Mouse (Mus musculus) ovary, postnatal 36 days (tissue): ENCODE measurements around the gene Ptger3.

Experiments used
- DNase-seq: peaks from one replicate; pipeline ENCODE4 v3.0.0; 2022; ENCODE audit warnings: low spot score, mixed read lengths

The Ptger3 gene

GRCm38 (mm10) chr3:157582626-157583405, 16.1 kb downstream of the Ptger3 start:
- no peak for DNase-seq

- DNase-seq: no peak
Measured at GRCm38 (mm10) chr3:157597837-157598379, 31.2 kb downstream of the Ptger3 start.

DNA sequence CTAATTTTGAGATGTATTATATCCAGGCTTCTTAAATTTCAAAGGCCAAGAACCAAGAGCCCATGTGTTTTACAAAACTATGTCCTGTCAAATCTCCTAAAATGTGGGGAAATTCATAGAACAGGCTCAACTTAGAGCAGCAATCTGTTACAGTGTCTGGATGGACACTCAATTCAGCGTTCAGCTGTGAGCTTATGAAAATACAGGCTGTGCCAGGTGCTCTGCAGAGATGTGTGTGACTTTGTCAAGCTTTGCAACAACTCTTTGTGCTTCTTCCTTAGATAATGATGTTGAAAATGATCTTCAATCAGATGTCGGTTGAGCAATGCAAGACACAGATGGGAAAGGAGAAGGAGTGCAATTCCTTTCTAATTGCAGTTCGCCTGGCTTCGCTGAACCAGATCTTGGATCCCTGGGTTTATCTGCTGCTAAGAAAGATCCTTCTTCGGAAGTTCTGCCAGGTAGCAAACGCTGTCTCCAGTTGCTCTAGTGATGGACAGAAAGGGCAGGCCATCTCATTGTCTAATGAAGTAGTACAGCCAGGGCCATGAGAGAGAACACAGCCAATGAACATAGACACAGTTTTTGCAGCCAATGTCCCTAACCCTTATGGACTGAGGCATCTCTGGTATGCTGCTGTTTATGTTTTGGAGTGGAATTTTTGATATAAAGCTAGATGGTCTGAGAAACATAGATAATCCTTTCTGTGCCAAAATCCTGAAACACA, 38.2 kb downstream of the Ptger3 start:
- DNase-seq: no peak

- DNase-seq: no peak
Measured at GRCm38 (mm10) chr3:157605411-157605740, 38.7 kb downstream of the Ptger3 start.

- DNase-seq: no peak
Measured at GRCm38 (mm10) chr3:157613542-157613941, 46.9 kb downstream of the Ptger3 start.

GRCm38 (mm10) chr3:157616949-157617348, 50.3 kb downstream of the Ptger3 start:
- DNase-seq: no peak

DNA sequence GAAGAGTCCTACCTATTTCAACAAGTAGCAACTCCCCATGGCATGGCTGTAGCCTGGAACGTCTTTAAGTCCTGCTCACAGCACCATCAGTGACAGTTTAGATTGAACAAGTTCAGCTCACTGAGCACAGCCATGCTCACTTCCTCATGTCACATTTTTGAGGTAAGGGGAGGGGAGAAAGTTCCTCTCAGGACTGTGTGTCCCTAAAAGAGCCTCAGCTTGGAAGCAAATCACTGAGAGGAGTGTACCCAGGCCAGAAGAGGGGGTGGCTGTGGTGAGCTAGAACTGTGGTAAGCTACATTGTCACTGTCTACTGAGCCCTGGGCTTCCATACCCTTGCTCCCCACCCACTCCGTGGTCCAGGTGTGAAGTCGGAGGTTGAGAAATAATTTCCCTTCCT, 60.7 kb downstream of the Ptger3 start:
- DNase-seq: no peak

DNA sequence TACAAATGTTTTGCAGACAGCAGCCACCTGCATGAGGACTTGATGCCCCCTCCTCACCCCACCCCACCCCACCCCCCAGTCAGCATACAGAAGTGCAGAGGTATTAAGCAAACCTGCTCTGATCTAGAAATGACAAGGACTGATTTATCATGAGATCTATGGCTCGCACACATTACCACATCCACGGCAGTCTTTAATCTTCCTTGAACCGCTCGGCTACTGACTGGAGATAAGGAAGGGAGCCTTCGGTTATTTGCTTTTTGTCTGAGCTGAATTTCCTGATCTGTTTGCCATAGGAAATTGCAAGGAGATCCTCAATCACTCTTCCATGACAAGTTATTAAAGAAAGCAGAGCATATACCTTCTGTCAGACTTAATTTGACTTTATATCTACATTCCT, 64.0 kb downstream of the Ptger3 start:
- no peak for DNase-seq

DNA sequence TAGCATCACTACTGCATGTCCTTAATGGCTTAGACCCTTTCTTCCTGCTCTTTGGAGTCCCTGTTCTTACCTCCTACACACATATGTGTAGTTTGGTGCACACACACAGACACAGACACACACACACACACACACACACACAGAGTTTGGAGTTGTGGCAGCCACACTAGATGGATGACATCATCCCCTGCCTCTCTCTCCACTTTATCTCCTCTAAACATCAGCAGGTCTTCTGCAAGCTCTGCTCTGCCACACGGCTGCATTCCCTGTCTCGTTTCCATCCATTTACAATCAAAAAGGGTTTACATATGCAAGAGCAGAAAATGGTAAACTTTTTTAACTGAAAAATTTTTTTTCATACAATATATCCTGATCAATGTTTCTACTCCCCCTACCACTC, 64.7 kb downstream of the Ptger3 start:
- DNase-seq: no peak

- no peak for DNase-seq
Measured at GRCm38 (mm10) chr3:157634431-157634830, 67.7 kb downstream of the Ptger3 start.

DNA sequence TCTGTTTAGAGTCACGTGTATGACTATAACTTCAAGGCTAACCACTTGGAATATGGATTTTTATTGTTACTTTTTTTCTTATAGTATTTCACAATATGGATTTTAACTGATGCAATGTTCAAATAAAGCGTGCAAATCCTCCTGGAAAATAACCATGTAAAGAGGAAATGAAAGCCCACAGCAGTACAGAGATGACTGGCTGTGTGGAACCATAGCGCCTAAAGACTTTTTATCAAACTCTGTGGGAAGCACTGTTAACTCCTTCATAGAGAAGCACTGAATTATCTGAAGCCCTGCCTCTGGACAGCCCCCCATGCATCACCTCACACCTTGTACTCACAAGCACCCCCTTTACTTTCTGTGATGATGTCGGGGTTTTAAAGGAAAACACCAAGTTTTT, 69.0 kb downstream of the Ptger3 start:
- DNase-seq: no peak

DNA sequence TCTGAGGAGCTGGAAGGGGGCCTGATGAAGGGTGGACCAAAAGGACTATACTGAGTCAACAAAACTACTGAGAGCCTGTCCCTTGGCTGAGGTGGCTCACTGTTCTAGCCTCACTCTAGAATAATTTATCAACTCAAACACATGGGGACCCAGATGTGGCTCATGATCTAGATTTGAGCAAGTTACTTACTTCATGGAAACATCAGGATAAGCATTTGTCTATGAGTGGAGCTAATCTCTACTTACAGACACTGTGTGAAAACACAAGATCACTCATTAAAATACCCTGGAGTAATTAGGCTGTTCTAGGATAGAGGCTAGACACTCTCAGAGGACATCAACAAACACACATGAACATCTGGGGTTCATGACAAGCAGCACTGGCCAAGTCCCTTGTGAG, 70.2 kb downstream of the Ptger3 start:
- DNase-seq: no peak

- DNase-seq: no peak
Measured at GRCm38 (mm10) chr3:157637341-157637740, 70.6 kb downstream of the Ptger3 start.

DNA sequence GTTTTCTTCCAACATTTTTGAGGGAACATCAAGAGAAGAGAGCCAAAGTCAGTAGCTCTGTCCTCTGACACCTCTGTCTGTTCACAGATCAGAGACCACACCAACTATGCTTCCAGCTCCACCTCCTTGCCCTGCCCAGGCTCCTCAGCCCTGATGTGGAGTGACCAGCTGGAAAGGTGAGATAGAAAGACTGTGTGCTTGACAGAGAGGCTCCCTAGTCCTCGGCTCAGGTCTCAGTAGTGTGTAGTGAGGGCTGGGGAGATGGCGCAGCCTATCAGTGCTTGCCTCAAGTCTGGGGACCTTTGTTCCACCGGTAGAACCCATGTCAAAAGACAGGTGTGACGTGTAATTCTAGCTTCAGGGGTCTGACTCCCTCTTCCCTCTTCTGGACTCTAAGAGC, 74.9 kb downstream of the Ptger3 start:
- DNase-seq: no peak

GRCm38 (mm10) chr3:157661622-157662021, 94.9 kb downstream of the Ptger3 start:
- DNase-seq: no peak

GRCm38 (mm10) chr3:157664486-157665041, 97.9 kb downstream of the Ptger3 start:
- no peak for DNase-seq

- no peak for DNase-seq
Measured at GRCm38 (mm10) chr3:157665471-157665870, 98.8 kb downstream of the Ptger3 start.

GRCm38 (mm10) chr3:157666142-157666541, 99.5 kb downstream of the Ptger3 start:
- DNase-seq: no peak

GRCm38 (mm10) chr3:157686105-157686504, 119.4 kb downstream of the Ptger3 start:
- no peak for DNase-seq

- DNase-seq: no peak
Measured at GRCm38 (mm10) chr3:157688419-157689162, 121.9 kb downstream of the Ptger3 start.
